ENCODE assay signal across 14 mouse cellular contexts in the genomic region with DNA sequence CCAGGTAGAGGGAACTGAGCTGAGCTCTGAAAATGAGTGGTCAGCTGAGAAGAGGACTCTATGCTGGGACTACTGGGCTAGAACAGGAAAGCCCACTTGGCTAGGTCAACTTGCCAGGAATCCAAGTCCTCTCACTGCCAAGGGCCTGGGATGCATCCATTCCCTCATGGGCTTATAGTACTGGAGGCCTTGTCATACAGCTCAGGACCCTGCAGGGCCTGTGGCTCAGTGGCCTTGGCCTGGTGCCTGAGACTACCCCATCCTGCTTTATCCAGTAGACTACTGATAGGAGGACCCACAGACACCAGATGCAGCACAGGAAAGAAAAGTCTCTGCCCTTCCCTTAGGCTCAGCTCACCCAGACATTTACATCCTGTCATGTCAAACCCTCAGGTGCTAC.
"Had no signal": no experiment of that assay in that cellular context is flagged by ENCODE, and none has a peak within 500 bp of the region (broad histone marks: within the 10 kb centered on the region; RNA-seq: fewer than 3 reads in every experiment).

No protein-coding gene starts in this region.

- H3K4me3 ChIP-seq: limb, embryonic 15.5 days; liver, embryonic 12.5 days; lung, embryonic 15.5 days; midbrain, embryonic 12.5 days; neural tube, embryonic 13.5 days; stomach, embryonic 15.5 days had no signal

- DNase-seq: kidney, adult 9 months; kidney, postnatal 36 days; retina, postnatal 1 day; right cerebral cortex, postnatal 4 days; spleen, adult 18-20 months; thymus, adult 2 months; thymus, postnatal 36 days had no signal

- H3K4me1 ChIP-seq: liver, embryonic 12.5 days; lung, embryonic 15.5 days; midbrain, embryonic 12.5 days; stomach, embryonic 15.5 days had no signal

- H3K36me3 ChIP-seq: limb, embryonic 15.5 days; liver, embryonic 12.5 days; lung, embryonic 15.5 days; midbrain, embryonic 12.5 days; neural tube, embryonic 13.5 days; stomach, embryonic 15.5 days had no signal

- H3K27me3 ChIP-seq: limb, embryonic 15.5 days; liver, embryonic 12.5 days; lung, embryonic 15.5 days; neural tube, embryonic 13.5 days; stomach, embryonic 15.5 days had no signal

- H3K27ac ChIP-seq: kidney, postnatal 0 days; limb, embryonic 15.5 days; liver, embryonic 12.5 days; lung, embryonic 15.5 days; midbrain, embryonic 12.5 days; neural tube, embryonic 13.5 days; stomach, embryonic 15.5 days had no signal

- H3K9me3 ChIP-seq: limb, embryonic 15.5 days; liver, embryonic 12.5 days; lung, embryonic 15.5 days; midbrain, embryonic 12.5 days; neural tube, embryonic 13.5 days; stomach, embryonic 15.5 days had no signal
